Mouse (Mus musculus) spleen, adult 2 months (tissue): ENCODE data around the gene Tbx20.

Experiments used
- CTCF ChIP-seq: fragments of 200-500 bp; IDR thresholded peaks from 2 replicates; pipeline ENCODE4 v1.5.1; 2011; ENCODE audit warnings: mild to moderate bottlenecking, inconsistent platforms; ENCODE audit not compliant: insufficient read depth, insufficient read length, insufficient replicate concordance; ENCODE audit errors: extremely low read depth
- POLR2A ChIP-seq: fragments of 200-500 bp; IDR thresholded peaks from 2 replicates; pipeline ENCODE4 v1.6.1; 2011; ENCODE audit warnings: low read depth, low read length, inconsistent platforms

- TF ChIP-seq CTCF (no peak), POLR2A (no peak)
These were observed 3.8 kb downstream of the Tbx20 start for GRCm38 (mm10) chr9:24770149-24770940.
